Mouse (Mus musculus): ENCODE results near the gene Hand2. TPM values are rescaled to one million over a fixed set of nuclear protein-coding genes. Genes with fewer than 3 reads are reported as not detected.

Gene Hand2
- total and polyA plus RNA-seq, 2 experiments from 2014 or later: not detected

- H3K4me3 ChIP-seq (ENCODE audit: low read length): no peak overlapping the region
- H3K4me2 ChIP-seq (ENCODE audit: low read depth, low read length): no peak overlapping the region
- TF ChIP-seq CTCF (IDR thresholded peaks at IDR 0.05; ENCODE audit: low read depth): no peak
- no peak overlapping the region for H3K27ac ChIP-seq
- ATAC-seq (no peak), DNase-seq (ENCODE audit: low spot score) (no peak)
- no peaks in the 10 kb centered on the region for H3K9me3 ChIP-seq (ENCODE audit: low read length)
- no peaks in the 10 kb centered on the region for H3K4me1 ChIP-seq (ENCODE audit: insufficient read depth, low read length)
- no peak overlapping the region for H3K9ac ChIP-seq (replicated peaks; ENCODE audit: low read length)
- peaks cover 99% of the 10 kb centered on the region for H3K27me3 ChIP-seq (ENCODE audit: insufficient read depth, low read length)
- 6% methylated on average over 12 of the region's 12 CpGs for WGBS
- H3K36me3 ChIP-seq (ENCODE audit: insufficient read depth, low read length): no peaks in the 10 kb centered on the region
Observed at GRCm38 (mm10) chr8:57342386-57343090, 21.8 kb downstream of the Hand2 start.

DNA sequence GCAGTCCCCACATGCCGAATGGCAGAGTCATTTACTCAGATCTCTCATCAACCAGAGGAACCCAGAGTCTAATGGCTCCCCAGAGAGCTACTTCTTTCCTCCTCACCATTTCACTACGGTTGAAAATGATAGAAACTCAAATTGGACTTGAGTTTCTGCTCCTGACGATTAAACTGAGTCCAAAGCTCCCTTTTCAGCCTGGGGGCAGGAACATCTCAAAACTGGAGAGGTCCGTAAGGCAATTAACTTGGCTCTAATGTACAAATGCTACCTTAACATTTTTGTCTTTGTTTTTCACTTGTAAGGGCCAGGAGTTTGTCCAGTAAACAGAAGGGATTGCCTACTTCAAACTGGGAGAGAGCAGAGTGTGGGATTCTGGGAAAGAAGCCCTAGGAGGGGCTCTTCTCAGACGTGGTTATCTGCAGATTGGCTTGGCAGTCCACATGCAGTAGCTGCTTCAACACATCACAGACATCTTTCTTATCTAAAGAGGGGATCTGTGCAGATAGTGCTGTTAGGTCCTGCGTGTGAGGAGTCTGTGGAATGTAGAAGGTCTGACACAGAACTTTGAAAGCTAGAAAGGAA is 23.0 kb downstream of the Hand2 start:
- H3K4me2 ChIP-seq (ENCODE audit: low read depth, low read length): no peak overlapping the region
- H3K4me3 ChIP-seq (ENCODE audit: low read length): no peak overlapping the region
- no peak for DNase-seq (ENCODE audit: low spot score)
- no peaks in the 10 kb centered on the region for H3K4me1 ChIP-seq (ENCODE audit: insufficient read depth, low read length)
- peaks cover 99% of the 10 kb centered on the region for H3K27me3 ChIP-seq (ENCODE audit: insufficient read depth, low read length)
- no peak for ATAC-seq
- no peak overlapping the region for H3K9ac ChIP-seq (replicated peaks; ENCODE audit: low read length)
- no peak overlapping the region for H3K27ac ChIP-seq
- no peak for TF ChIP-seq CTCF (IDR thresholded peaks at IDR 0.05; ENCODE audit: low read depth)
- no peaks in the 10 kb centered on the region for H3K36me3 ChIP-seq (ENCODE audit: insufficient read depth, low read length)
- 4% methylated on average over 6 of the region's 6 CpGs for WGBS
- no peaks in the 10 kb centered on the region for H3K9me3 ChIP-seq (ENCODE audit: low read length)

GRCm38 (mm10) chr8:57344956-57345870 is 24.4 kb downstream of the Hand2 start:
- Histone ChIP-seq H3K9me3 (ENCODE audit: low read length) (no peaks in the 10 kb centered on the region), H3K9ac (replicated peaks; ENCODE audit: low read length) (no peak overlapping the region), H3K4me2 (ENCODE audit: low read depth, low read length) (no peak overlapping the region), H3K4me1 (ENCODE audit: insufficient read depth, low read length) (no peaks in the 10 kb centered on the region), H3K27me3 (ENCODE audit: insufficient read depth, low read length) (peaks cover 99% of the 10 kb centered on the region), H3K4me3 (ENCODE audit: low read length) (no peak overlapping the region), H3K27ac (no peak overlapping the region), H3K36me3 (ENCODE audit: insufficient read depth, low read length) (no peaks in the 10 kb centered on the region)
- no peak for TF ChIP-seq CTCF (IDR thresholded peaks at IDR 0.05; ENCODE audit: low read depth)
- ATAC-seq (no peak), DNase-seq (ENCODE audit: low spot score) (no peak)
- 2% methylated on average over 23 of the region's 23 CpGs for WGBS

GRCm38 (mm10) chr8:57346371-57346770 is 25.6 kb downstream of the Hand2 start:
- 4% methylated on average over 7 of the region's 7 CpGs for WGBS
- TF ChIP-seq CTCF (IDR thresholded peaks at IDR 0.05; ENCODE audit: low read depth): no peak
- H3K9me3 ChIP-seq (ENCODE audit: low read length): no peaks in the 10 kb centered on the region
- H3K4me3 ChIP-seq (ENCODE audit: low read length): no peak overlapping the region
- H3K4me1 ChIP-seq (ENCODE audit: insufficient read depth, low read length): no peaks in the 10 kb centered on the region
- no peak overlapping the region for H3K27ac ChIP-seq
- peaks cover 97% of the 10 kb centered on the region for H3K27me3 ChIP-seq (ENCODE audit: insufficient read depth, low read length)
- no peak for DNase-seq (ENCODE audit: low spot score)
- ATAC-seq: no peak
- H3K36me3 ChIP-seq (ENCODE audit: insufficient read depth, low read length): no peaks in the 10 kb centered on the region
- H3K9ac ChIP-seq (replicated peaks; ENCODE audit: low read length): no peak overlapping the region
- H3K4me2 ChIP-seq (ENCODE audit: low read depth, low read length): no peak overlapping the region

GRCm38 (mm10) chr8:57347141-57347540 is 26.4 kb downstream of the Hand2 start:
- H3K27me3 ChIP-seq (ENCODE audit: insufficient read depth, low read length): peaks cover 97% of the 10 kb centered on the region

DNA sequence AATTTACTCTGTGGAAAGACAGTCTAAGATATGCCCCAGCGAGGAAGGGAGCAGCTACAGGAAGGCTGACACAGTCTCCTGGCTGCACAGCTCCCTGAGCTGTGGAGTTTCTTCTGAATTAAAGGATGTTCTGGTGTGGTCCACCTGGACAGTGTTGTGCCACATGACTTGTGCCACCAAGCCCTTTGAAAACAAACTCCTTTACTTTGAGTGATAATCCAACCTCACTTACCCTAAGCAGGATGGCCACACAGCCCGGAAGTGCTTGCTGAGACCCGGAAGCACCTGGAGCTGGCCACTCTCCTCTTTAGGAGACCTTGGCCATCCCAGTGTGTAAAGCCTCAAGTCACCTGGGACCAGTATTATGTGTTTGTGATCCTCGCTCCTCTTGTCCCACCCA is 27.5 kb downstream of the Hand2 start:
- DNase-seq (ENCODE audit: low spot score) (no peak), ATAC-seq (no peak)
- no peaks in the 10 kb centered on the region for H3K36me3 ChIP-seq (ENCODE audit: insufficient read depth, low read length)
- H3K4me3 ChIP-seq (ENCODE audit: low read length): no peak overlapping the region
- TF ChIP-seq CTCF (IDR thresholded peaks at IDR 0.05; ENCODE audit: low read depth): no peak
- H3K9me3 ChIP-seq (ENCODE audit: low read length): no peaks in the 10 kb centered on the region
- H3K27ac ChIP-seq: no peak overlapping the region
- 13% methylated on average over 4 of the region's 4 CpGs for WGBS
- H3K4me2 ChIP-seq (ENCODE audit: low read depth, low read length): no peak overlapping the region
- H3K27me3 ChIP-seq (ENCODE audit: insufficient read depth, low read length): peaks cover 97% of the 10 kb centered on the region
- H3K9ac ChIP-seq (replicated peaks; ENCODE audit: low read length): no peak overlapping the region
- no peaks in the 10 kb centered on the region for H3K4me1 ChIP-seq (ENCODE audit: insufficient read depth, low read length)

More at GRCm38 (mm10) chr8:57347141-57347540, 26.4 kb downstream of the Hand2 start:
- TF ChIP-seq CTCF (IDR thresholded peaks at IDR 0.05; ENCODE audit: low read depth): no peak
- Histone ChIP-seq H3K4me1 (ENCODE audit: insufficient read depth, low read length) (no peaks in the 10 kb centered on the region), H3K4me2 (ENCODE audit: low read depth, low read length) (no peak overlapping the region), H3K9me3 (ENCODE audit: low read length) (no peaks in the 10 kb centered on the region), H3K4me3 (ENCODE audit: low read length) (no peak overlapping the region), H3K9ac (replicated peaks; ENCODE audit: low read length) (no peak overlapping the region), H3K36me3 (ENCODE audit: insufficient read depth, low read length) (no peaks in the 10 kb centered on the region), H3K27ac (no peak overlapping the region)
- DNase-seq (ENCODE audit: low spot score) (no peak), ATAC-seq (no peak)
- WGBS: 9% methylated on average over 5 of the region's 5 CpGs
